Mouse (Mus musculus) fibroblast of lung, adult 2 months (primary cell): ENCODE measurements at regions not wholly inside any gene's neighbourhood (a gene's known extent, or its start where the extent isn't known, plus 50 kb on each side); places are given as distances from the start of the nearest gene placed in this dataset.

Experiments
- DNase-seq: peaks from one replicate; pipeline ENCODE4 v3.0.0-alpha.2; 2011; ENCODE audit warnings: low read depth

GRCm38 (mm10) chr13:110683259-110684041 is 288.6 kb downstream of the Plk2 start:
- DNase-seq: no peak

GRCm38 (mm10) chr13:110688796-110689195 is 293.9 kb downstream of the Plk2 start:
- DNase-seq: no peak

- no peak for DNase-seq
Observed at GRCm38 (mm10) chr13:110690501-110691255, 295.8 kb downstream of the Plk2 start.

- no peak for DNase-seq
Observed at GRCm38 (mm10) chr13:110692696-110693095, 297.9 kb downstream of the Plk2 start.

GRCm38 (mm10) chr13:110694876-110695275 is 300.0 kb downstream of the Plk2 start:
- DNase-seq: no peak

GRCm38 (mm10) chr13:110696549-110696948 is 301.7 kb downstream of the Plk2 start:
- no peak for DNase-seq

GRCm38 (mm10) chr13:110704261-110704660 is 309.4 kb downstream of the Plk2 start:
- DNase-seq: no peak

- DNase-seq: no peak
Observed at GRCm38 (mm10) chr13:110710847-110711246, 316.0 kb downstream of the Plk2 start.

GRCm38 (mm10) chr13:110712527-110712926 is 317.7 kb downstream of the Plk2 start:
- DNase-seq: no peak

- no peak for DNase-seq
Observed at GRCm38 (mm10) chr13:110722170-110722569, 327.3 kb downstream of the Plk2 start.

GRCm38 (mm10) chr13:110722752-110723151 is 327.9 kb downstream of the Plk2 start:
- no peak for DNase-seq

- DNase-seq: no peak
Observed at GRCm38 (mm10) chr13:110724836-110725235, 330.0 kb downstream of the Plk2 start.

- DNase-seq: no peak
Observed at GRCm38 (mm10) chr13:110725821-110726220, 331.0 kb downstream of the Plk2 start.

GRCm38 (mm10) chr13:110735511-110735910 is 340.7 kb downstream of the Plk2 start:
- DNase-seq: no peak

- no peak for DNase-seq
Observed at GRCm38 (mm10) chr13:110741576-110742206, 346.8 kb downstream of the Plk2 start.

GRCm38 (mm10) chr13:110747223-110747868 is 352.5 kb downstream of the Plk2 start:
- no peak for DNase-seq

- no peak for DNase-seq
Observed at GRCm38 (mm10) chr13:110752746-110753145, 357.9 kb downstream of the Plk2 start.

- DNase-seq: no peak
Observed at GRCm38 (mm10) chr13:110754548-110754947, 359.7 kb downstream of the Plk2 start.

GRCm38 (mm10) chr13:110756877-110757276 is 362.0 kb downstream of the Plk2 start:
- DNase-seq: no peak

GRCm38 (mm10) chr13:110769210-110769609 is 374.4 kb downstream of the Plk2 start:
- DNase-seq: no peak

- no peak for DNase-seq
Observed at GRCm38 (mm10) chr13:110775251-110775650, 380.4 kb downstream of the Plk2 start.

- no peak for DNase-seq
Observed at GRCm38 (mm10) chr13:110784162-110784785, 389.4 kb downstream of the Plk2 start.
